Mouse (Mus musculus) CH12.LX (cell line): ENCODE measurements around the gene Pou1f1. TPM values are rescaled to one million over a fixed set of nuclear protein-coding genes. Genes with fewer than 3 reads are reported as not detected.

Experiments
- DNase-seq: peaks from one replicate; pipeline ENCODE4 v3.0.0-alpha.2; 2013; ENCODE audit errors: extremely low read depth
- H3K27ac ChIP-seq: 2 replicates; pipeline ENCODE4 v1.5.1; 2012; ENCODE audit warnings: low read depth, mild to moderate bottlenecking, control low read depth, moderate library complexity; ENCODE audit not compliant: insufficient read depth
- H3K27me3 ChIP-seq: replicated peaks from 2 replicates; pipeline ENCODE3; 2012; ENCODE audit warnings: inconsistent platforms
- H3K36me3 ChIP-seq, 2 experiments: replicated peaks in 1 of 2; 2 replicates each; pipeline versions ENCODE3 to v1.6.1; 2012; ENCODE audit warnings: inconsistent platforms in 1 of 2, low read length in 1 of 2, mild to moderate bottlenecking in 1 of 2, mixed read lengths in 1 of 2, moderate library complexity in 1 of 2; ENCODE audit not compliant: control insufficient read depth in 1 of 2, insufficient read depth in 1 of 2
- H3K4me1 ChIP-seq, 2 experiments: 2 replicates each; pipeline ENCODE4 v1.6.1; 2012; ENCODE audit warnings: inconsistent platforms in 1 of 2, moderate library complexity in 1 of 2; ENCODE audit not compliant: insufficient read depth in 2 of 2, control insufficient read depth in 1 of 2
- H3K4me2 ChIP-seq: 2 replicates; pipeline ENCODE4 v1.6.1; 2012; ENCODE audit warnings: low read depth, mild to moderate bottlenecking, control low read depth; ENCODE audit not compliant: poor library complexity, insufficient read depth, severe bottlenecking
- H3K4me3 ChIP-seq, 3 experiments: fragments of 150-350 bp in 1 of 3; sonication (generic) in 1 of 3; replicated peaks in 1 of 3; 2 replicates each; pipeline versions ENCODE3 to v1.5.1; 2011 to 2012; ENCODE audit warnings: low read depth in 2 of 3, low read length in 2 of 3, mild to moderate bottlenecking in 2 of 3, moderate library complexity in 2 of 3, control low read depth in 1 of 3, improper control_type of control experiment in 1 of 3, inconsistent platforms in 1 of 3, mixed read lengths in 1 of 3; ENCODE audit not compliant: poor library complexity in 1 of 3
- H3K79me2 ChIP-seq: replicated peaks from 2 replicates; pipeline ENCODE4 v1.6.1; 2012; ENCODE audit warnings: mild to moderate bottlenecking, moderate library complexity; ENCODE audit not compliant: control insufficient read depth, poor library complexity, insufficient read depth, severe bottlenecking; ENCODE audit errors: extremely low read depth
- H3K9ac ChIP-seq: 2 replicates; pipeline ENCODE4 v1.6.1; 2012; ENCODE audit warnings: low read depth, mild to moderate bottlenecking, control low read depth, moderate library complexity; ENCODE audit not compliant: insufficient read depth
- H3K9me3 ChIP-seq: replicated peaks from 2 replicates; pipeline ENCODE3; 2012; ENCODE audit warnings: low read length, inconsistent platforms, mixed read lengths
- CHD2 ChIP-seq: IDR thresholded peaks from 2 replicates; pipeline ENCODE4 v1.6.1; 2011; ENCODE audit warnings: low read length, improper control_type of control experiment
- CTCF ChIP-seq, 2 experiments: IDR thresholded peaks in 1 of 2; conservative IDR thresholded peaks in 1 of 2; 2 replicates each; pipeline ENCODE4 v1.5.1; 2011 to 2012; ENCODE audit warnings: low read depth in 2 of 2, low read length in 2 of 2, improper control_type of control experiment in 1 of 2, inconsistent platforms in 1 of 2, mild to moderate bottlenecking in 1 of 2, moderate library complexity in 1 of 2
- E2F4 ChIP-seq: IDR thresholded peaks from 2 replicates; pipeline ENCODE4 v1.6.1; 2011; ENCODE audit warnings: low read depth, low read length, improper control_type of control experiment; ENCODE audit not compliant: insufficient replicate concordance
- GABPA ChIP-seq: IDR thresholded peaks from 2 replicates; pipeline ENCODE4 v1.6.1; 2012; ENCODE audit warnings: low read depth, low read length, improper control_type of control experiment, inconsistent platforms; ENCODE audit not compliant: insufficient replicate concordance
- HCFC1 ChIP-seq: IDR thresholded peaks from 2 replicates; pipeline ENCODE4 v1.6.1; 2012; ENCODE audit warnings: low read depth, mild to moderate bottlenecking, inconsistent platforms, low read length, improper control_type of control experiment
- IRF4 ChIP-seq: IDR thresholded peaks from 2 replicates; pipeline ENCODE4 v1.6.1; 2014; ENCODE audit warnings: low read depth, mild to moderate bottlenecking, inconsistent platforms, low read length, improper control_type of control experiment
- JUND ChIP-seq: conservative IDR thresholded peaks from 2 replicates; pipeline ENCODE4 v1.6.1; 2011; ENCODE audit warnings: low read depth, low read length, improper control_type of control experiment
- KAT2A ChIP-seq: IDR thresholded peaks from 2 replicates; pipeline ENCODE4 v1.6.1; 2012; ENCODE audit warnings: low read length, improper control_type of control experiment, inconsistent platforms; ENCODE audit not compliant: insufficient replicate concordance
- MAX ChIP-seq: IDR thresholded peaks from 2 replicates; pipeline ENCODE4 v1.6.1; 2011; ENCODE audit warnings: low read length, improper control_type of control experiment
- MAZ ChIP-seq: IDR thresholded peaks from 2 replicates; pipeline ENCODE4 v1.6.1; 2012; ENCODE audit warnings: low read depth, mild to moderate bottlenecking, inconsistent platforms, low read length, improper control_type of control experiment, moderate library complexity
- MEF2A ChIP-seq: IDR thresholded peaks from 2 replicates; pipeline ENCODE4 v1.6.1; 2014; ENCODE audit warnings: low read depth, mild to moderate bottlenecking, inconsistent platforms, low read length, improper control_type of control experiment, borderline replicate concordance
- MYC ChIP-seq: IDR thresholded peaks from 2 replicates; pipeline ENCODE4 v1.6.1; 2011; ENCODE audit warnings: low read depth, mild to moderate bottlenecking, improper control_type of control experiment, low read length
- POLR2A ChIP-seq: IDR thresholded peaks from 2 replicates; pipeline ENCODE4 v1.6.1; 2011; ENCODE audit warnings: low read depth, mild to moderate bottlenecking, improper control_type of control experiment, low read length
- POLR2AphosphoS2 ChIP-seq: IDR thresholded peaks from 2 replicates; pipeline ENCODE4 v1.6.1; 2011; ENCODE audit warnings: low read depth, low read length, improper control_type of control experiment
- RAD21 ChIP-seq: IDR thresholded peaks from 2 replicates; pipeline ENCODE4 v1.6.1; 2011; ENCODE audit warnings: low read depth, mild to moderate bottlenecking, low read length, improper control_type of control experiment, moderate library complexity
- UBTF ChIP-seq: IDR thresholded peaks from 2 replicates; pipeline ENCODE4 v1.6.1; 2012; ENCODE audit warnings: low read depth, mild to moderate bottlenecking, inconsistent platforms, low read length, improper control_type of control experiment, moderate library complexity
- USF2 ChIP-seq: conservative IDR thresholded peaks from 2 replicates; pipeline ENCODE4 v1.6.1; 2011; ENCODE audit warnings: low read depth, low read length, improper control_type of control experiment
- ZMIZ1 ChIP-seq: IDR thresholded peaks from 2 replicates; pipeline ENCODE4 v1.6.1; 2012; ENCODE audit warnings: low read depth, mild to moderate bottlenecking, inconsistent platforms, low read length, improper control_type of control experiment
- ZNF384 ChIP-seq: IDR thresholded peaks from 2 replicates; pipeline ENCODE4 v1.6.1; 2012; ENCODE audit warnings: low read depth, low read length, improper control_type of control experiment, inconsistent platforms
- dilution Hi-C: fragments of 300-500 bp; cut with MboI; formaldehyde crosslinking; loops from 2 replicates; pipeline ENCODE4 v1.14.3; 2020; ENCODE audit warnings: low sequenced_read_pairs; ENCODE audit not compliant: extremely low pct_unique_long_range_greater_than_20kb, extremely low pct_ligation_motif_present
- in situ Hi-C: fragments of 300-500 bp; cut with MboI; formaldehyde crosslinking; loops from 3 replicates; pipeline ENCODE4 v1.14.3; 2019; ENCODE audit warnings: low sequenced_read_pairs, low pct_ligation_motif_present, low pct_unique_long_range_greater_than_20kb, mixed read lengths
- polyA plus RNA-seq: library from polyadenylated mRNA; unstranded; fragments of >175 nt; gene quantifications from 2 replicates; pipeline ENCODE4 v1.2.1, GENCODE M21; 2012; ENCODE audit warnings: low read depth; ENCODE audit not compliant: insufficient read length
- total RNA-seq, 2 experiments: library from RNA; depleted of rRNA; stranded (reverse); fragments of 300-350 nt in 1 of 2; fragments of >200 nt in 1 of 2; gene quantifications; 2 replicates each; pipeline ENCODE4 v1.2.3; 2012 to 2014

Pou1f1 gene
- total and polyA plus RNA-seq, 3 experiments = not detected

DNA sequence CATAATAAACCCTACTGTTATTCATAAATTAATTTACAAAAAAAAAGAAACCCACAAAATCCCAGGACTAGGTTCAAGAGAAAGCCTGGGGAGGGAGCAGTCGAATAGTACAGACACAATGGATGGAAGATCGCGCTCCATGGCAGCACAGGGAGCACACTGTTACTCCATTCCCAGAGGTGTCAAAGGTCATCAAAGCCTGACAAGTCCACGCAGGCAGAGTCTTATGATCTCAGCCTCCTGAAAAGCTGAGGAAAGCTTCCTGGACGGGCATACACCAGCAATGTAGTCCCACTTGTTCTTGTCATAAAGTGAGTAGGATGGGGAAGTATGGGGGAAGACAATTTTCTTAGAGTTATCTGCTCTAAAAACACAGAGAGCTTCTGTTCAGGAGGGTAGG lies 37.1 kb downstream of the Pou1f1 start:
- no peak overlapping the region for H3K4me3 ChIP-seq
- H3K36me3 ChIP-seq = peaks cover 0 to 41% of the 10 kb centered on the region in 2 experiments
- DNase-seq = no peak
- in situ Hi-C loops (no loop called here), dilution Hi-C loops (no loop called here)
- H3K9ac ChIP-seq = no peak overlapping the region
- no peak overlapping the region for H3K4me2 ChIP-seq
- no peaks in the 10 kb centered on the region for H3K9me3 ChIP-seq
- no peaks in the 10 kb centered on the region for H3K27me3 ChIP-seq
- H3K79me2 ChIP-seq = peaks cover 16% of the 10 kb centered on the region
- H3K27ac ChIP-seq = no peak overlapping the region
- peaks cover 0 to 14% of the 10 kb centered on the region in 2 experiments; a peak in 2 of 4 replicates for H3K4me1 ChIP-seq
- no peak for TF ChIP-seq CHD2
- TF ChIP-seq ZNF384 = no peak
- no peak for TF ChIP-seq MYC
- TF ChIP-seq MAX = no peak
- TF ChIP-seq HCFC1 = no peak
- TF ChIP-seq MEF2A = no peak
- no peak for TF ChIP-seq POLR2A
- TF ChIP-seq RAD21 = no peak
- no peak for TF ChIP-seq MAZ
- no peak for TF ChIP-seq E2F4

DNA sequence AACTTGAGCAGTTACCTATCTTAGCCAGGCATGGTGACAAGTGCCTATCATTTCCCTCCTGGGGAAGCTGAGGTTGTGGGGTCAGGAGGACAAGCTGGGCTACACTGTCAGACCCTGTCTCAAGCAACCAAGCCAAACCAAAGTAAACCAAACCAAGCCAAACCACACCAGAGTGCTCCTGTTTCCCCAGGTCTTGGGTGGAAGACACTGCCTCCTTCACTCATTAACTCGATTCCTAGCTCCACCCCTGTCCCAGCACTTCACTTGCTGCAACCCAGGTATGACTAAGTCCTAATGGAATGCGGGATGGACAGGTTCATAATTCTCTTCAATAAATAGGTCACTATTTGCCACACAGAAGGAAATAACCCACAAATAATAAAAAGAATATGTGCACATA lies 39.3 kb downstream of the Pou1f1 start:
- no peak overlapping the region for H3K27ac ChIP-seq
- no peaks in the 10 kb centered on the region for H3K9me3 ChIP-seq
- no peak for TF ChIP-seq POLR2AphosphoS2
- TF ChIP-seq USF2 = no peak
- no peak for TF ChIP-seq MAZ
- no peak for TF ChIP-seq JUND
- TF ChIP-seq ZMIZ1 = no peak
- TF ChIP-seq IRF4 = no peak
- no peak for TF ChIP-seq UBTF
- no peak for TF ChIP-seq CTCF (conservative IDR thresholded peaks at IDR 0.05 in 1 of 2, IDR thresholded peaks at IDR 0.05 in 1 of 2; ENCODE audit: low read depth in 2 of 2, low read length in 2 of 2)
- no peak for TF ChIP-seq KAT2A
- no peak for TF ChIP-seq HCFC1
- no peak for TF ChIP-seq E2F4
- no peak for TF ChIP-seq GABPA
- dilution Hi-C loops (no loop called here), in situ Hi-C loops (no loop called here)
- H3K4me3 ChIP-seq = no peak overlapping the region
- H3K27me3 ChIP-seq = no peaks in the 10 kb centered on the region
- peaks cover 0 to 21% of the 10 kb centered on the region in 2 experiments; a peak in 2 of 4 replicates for H3K4me1 ChIP-seq
- H3K36me3 ChIP-seq = peaks cover 0 to 25% of the 10 kb centered on the region in 2 experiments
- peaks cover 16% of the 10 kb centered on the region for H3K79me2 ChIP-seq
- H3K9ac ChIP-seq = no peak overlapping the region
- H3K4me2 ChIP-seq = no peak overlapping the region
- no peak for DNase-seq
